Mouse (Mus musculus): Measurements from ENCODE around the gene Wdr18.

Wdr18 gene

GRCm38 (mm10) chr10:79997034-79997760, 37.2 kb downstream of the Wdr18 start:
- DNase-seq (ENCODE audit: low spot score in 2 of 2): peak; percentile 61 to 76

GRCm38 (mm10) chr10:79997819-79998218, 37.9 kb downstream of the Wdr18 start:
- DNase-seq (ENCODE audit: low spot score in 2 of 2): no peak

DNA sequence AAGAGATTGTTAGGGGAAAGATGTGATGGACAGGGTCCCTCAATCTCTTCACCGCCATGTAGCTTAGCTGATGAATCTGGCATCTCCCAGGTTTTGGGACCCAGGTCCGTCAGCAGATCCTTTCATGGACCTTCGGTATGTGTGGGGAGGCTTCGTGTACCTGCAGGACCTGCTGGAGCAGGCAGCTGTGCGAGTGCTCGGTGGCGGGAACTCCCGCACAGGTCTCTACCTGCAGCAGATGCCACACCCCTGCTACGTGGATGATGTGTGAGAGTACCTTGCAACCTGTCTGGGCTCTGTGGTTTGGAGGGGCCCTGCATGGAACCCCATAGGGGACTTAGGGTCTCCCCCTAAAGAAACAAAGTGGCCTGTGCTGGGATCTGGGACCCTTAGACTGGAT, 42.0 kb downstream of the Wdr18 start:
- DNase-seq (ENCODE audit: low spot score in 2 of 2): no peak

- no peak for DNase-seq (ENCODE audit: low spot score in 2 of 2)
Measured at GRCm38 (mm10) chr10:80002829-80003228, 42.9 kb downstream of the Wdr18 start.

DNA sequence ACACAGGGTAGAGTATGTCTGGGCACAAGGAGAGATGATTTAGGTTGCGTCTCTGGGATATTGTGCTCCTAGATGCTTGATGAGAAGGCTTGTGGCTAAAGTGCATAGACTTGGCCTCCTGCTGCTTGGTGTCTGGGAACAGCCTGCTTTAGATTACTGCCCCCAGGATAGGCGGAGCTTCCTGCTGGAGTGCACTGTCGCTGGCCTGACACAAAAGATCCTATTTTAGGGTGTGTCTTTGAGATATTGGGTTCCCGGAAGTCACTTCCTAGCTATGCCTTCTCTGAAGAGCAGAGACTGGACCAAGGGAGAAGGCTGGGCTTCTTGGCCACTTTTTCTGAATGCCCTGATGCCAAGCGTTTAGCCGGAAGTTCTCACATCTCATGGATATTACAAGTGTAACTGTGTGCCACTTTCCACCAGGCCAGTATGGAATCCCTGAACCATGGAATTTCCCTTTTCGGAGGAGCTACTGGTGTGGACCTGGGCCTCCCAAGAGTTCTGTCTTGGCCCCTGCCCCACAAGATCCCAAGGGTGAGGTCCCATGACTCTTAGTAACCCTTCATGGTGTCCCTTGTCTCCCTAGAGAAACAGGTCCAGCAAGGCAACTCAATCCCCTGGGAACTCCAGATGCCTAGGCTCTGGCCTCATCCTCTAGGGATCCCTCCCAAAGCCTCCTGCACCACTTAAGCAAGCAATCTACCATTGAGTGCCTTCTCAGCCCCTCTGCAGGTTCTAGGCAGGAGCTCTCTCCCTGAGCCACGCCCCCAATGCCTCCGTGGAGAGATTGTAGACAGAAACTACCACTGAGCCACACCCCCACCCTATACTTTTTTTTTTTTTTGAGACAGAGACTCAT, 43.7 kb downstream of the Wdr18 start:
- no peak for DNase-seq (ENCODE audit: low spot score in 2 of 2)

GRCm38 (mm10) chr10:80004233-80004705, 44.3 kb downstream of the Wdr18 start:
- DNase-seq (ENCODE audit: low spot score in 2 of 2): no peak

DNA sequence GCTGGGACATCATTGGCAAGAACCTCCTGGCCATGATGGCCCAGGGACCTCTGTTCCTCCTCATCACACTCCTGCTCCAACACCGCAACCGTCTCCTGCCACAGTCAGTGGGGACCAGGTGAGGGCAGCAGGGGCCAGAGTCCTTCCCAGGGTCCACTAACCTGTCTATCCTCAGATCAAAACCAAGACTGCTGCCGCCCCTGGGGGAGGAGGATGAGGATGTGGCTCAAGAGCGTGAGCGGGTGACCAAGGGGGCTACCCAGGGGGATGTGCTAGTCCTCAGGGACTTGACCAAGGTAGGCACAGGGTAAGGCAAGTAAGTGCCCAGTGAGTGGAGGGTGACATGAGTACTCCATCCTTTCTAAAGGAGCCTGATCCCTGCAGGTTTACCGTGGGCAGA, 51.8 kb downstream of the Wdr18 start:
- DNase-seq (ENCODE audit: low spot score in 2 of 2): no peak

DNA sequence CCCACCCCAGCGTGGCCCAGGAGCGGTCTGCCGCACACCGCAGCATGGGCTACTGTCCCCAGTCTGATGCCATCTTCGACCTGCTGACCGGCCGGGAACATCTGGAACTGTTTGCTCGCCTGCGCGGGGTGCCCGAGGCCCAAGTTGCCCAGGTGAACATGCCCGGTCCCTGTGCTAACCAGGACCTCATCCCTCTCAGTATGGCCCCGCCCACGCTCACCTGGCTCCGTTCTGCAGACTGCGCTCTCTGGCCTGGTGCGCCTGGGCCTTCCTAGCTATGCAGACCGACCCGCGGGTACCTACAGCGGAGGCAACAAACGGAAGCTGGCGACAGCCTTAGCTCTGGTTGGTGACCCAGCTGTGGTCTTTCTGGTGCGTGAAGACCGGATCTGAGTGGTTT, 53.7 kb downstream of the Wdr18 start:
- no peak for DNase-seq (ENCODE audit: low spot score in 2 of 2)

GRCm38 (mm10) chr10:80014484-80015290, 54.7 kb downstream of the Wdr18 start:
- no peak for DNase-seq (ENCODE audit: low spot score in 2 of 2)

DNA sequence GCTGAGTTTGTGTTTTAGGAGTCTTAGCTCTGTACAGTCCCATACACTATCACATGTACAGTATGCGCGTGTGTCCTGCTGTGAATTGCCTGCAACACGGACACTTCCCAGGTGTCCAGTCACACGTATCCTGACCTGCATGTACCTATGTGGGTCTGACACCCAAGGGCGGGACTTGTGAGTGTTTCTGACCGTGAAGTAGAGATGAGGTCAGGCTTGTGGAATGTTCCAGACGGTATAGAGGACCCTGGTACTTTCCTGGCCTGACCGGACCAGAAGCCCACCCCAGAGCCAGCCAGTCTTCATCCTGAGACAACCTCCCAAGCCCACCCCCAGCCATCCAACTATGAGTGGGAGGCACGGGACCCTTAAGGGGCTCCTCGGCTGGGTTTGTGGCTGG, 55.6 kb downstream of the Wdr18 start:
- no peak for DNase-seq (ENCODE audit: low spot score in 2 of 2)

DNA sequence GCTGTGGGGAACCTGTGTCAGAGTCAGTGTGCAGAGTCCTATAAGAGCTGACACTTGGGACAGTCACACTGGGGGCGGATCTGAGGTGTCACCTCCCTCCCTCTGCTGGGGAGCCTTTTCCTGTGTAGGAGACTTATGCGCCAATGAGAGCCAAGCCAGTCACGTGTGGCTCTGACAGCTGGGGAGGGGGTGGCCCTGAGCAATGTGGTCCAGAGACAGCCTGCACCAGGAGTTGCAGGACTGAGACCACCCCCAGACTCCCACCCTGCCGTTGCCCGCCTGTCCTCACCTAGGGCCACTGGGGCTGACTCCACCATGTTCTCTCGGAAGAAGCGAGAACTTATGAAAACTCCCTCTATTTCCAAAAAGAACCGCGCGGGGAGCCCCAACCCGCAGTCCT, 56.6 kb downstream of the Wdr18 start, which contains the start of gene Arhgap45:
Gene Arhgap45, plus strand, starts transcription at position 143 of the 400 bp plus-strand sequence.
- no peak for DNase-seq (ENCODE audit: low spot score in 2 of 2)

DNA sequence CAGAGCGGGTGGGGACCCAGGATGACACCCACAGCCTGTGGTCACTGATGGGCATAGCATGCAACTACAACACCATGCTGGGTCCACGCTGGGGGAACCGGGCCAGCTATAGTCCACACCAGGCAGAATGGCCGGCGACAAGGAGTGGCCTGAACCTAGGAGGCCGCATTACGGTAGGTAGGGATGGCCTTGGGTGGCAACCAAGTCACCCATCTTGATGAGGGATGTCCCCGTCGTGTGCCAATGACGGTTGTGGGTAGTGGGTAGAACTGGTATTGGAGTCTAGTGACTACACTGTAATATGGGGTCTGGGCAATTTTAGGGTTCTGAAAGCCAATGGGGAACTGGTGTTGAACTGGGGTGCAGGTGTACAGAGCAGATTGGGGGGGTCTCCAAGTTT, 57.0 kb downstream of the Wdr18 start:
- DNase-seq (ENCODE audit: low spot score in 2 of 2): no peak

- DNase-seq (ENCODE audit: low spot score in 2 of 2): no peak
Measured at GRCm38 (mm10) chr10:80017361-80017760, 57.4 kb downstream of the Wdr18 start.

- DNase-seq (ENCODE audit: low spot score in 2 of 2): no peak
Measured at GRCm38 (mm10) chr10:80017771-80018170, 57.8 kb downstream of the Wdr18 start.

GRCm38 (mm10) chr10:80018739-80019297, 58.9 kb downstream of the Wdr18 start:
- DNase-seq (ENCODE audit: low spot score in 2 of 2): no peak

DNA sequence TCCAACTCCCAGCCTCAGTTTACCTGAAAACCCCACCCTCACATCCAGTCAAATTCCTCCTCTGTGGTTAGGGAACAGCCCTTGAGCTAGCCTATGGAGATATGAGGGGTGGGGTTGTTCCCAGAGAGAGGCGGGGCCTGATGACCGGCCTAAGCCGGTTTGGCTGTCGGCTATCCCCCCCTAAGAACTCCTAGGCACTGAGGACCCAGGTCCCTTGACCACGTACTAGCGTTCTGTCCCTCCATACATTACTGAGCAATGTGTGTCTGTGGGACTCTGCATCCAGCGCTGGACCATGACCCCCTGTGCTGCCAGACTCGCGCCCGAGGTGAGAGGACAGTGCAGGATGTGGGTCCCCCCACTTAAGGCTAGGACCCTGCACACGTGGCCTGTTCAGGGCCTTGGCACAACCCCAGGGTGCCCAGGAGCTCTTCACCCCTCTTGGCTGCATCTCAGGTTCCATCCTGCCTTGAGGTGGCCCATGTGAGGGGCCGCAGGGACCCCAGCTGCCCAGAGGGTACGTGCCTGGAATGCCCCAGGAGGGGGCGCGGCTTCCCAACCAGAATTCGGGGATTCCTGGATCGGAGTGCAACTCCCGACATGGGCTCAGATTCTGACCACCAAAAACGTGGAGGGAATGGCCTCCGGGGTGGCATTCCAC, 59.6 kb downstream of the Wdr18 start:
- no peak for DNase-seq (ENCODE audit: low spot score in 2 of 2)

Data from frontal cortex, postnatal 14 days (tissue).